Mouse (Mus musculus) forebrain, embryonic 10.5 days (tissue): Measurements from ENCODE around the gene Rcan2. TPM values are rescaled to one million over a fixed set of nuclear protein-coding genes. Genes with fewer than 3 reads are reported as not detected.
A peak's percentile ranks its signal among the peaks of the same experiment; 100 is the strongest.

Source experiments
- DNase-seq: peaks from one replicate; pipeline ENCODE4 v3.0.0-alpha.2; 2017; ENCODE audit warnings: low spot score; ENCODE audit errors: extremely low spot score
- H3K27ac ChIP-seq: fragments of 300-500 bp; sonication (generic); 2 replicates; pipeline ENCODE4 v1.5.1; 2016; ENCODE audit warnings: mild to moderate bottlenecking
- H3K27me3 ChIP-seq: fragments of 300-500 bp; sonication (generic); 2 replicates; pipeline ENCODE4 v1.6.1; 2016; ENCODE audit warnings: mild to moderate bottlenecking; ENCODE audit not compliant: poor library complexity, severe bottlenecking
- H3K36me3 ChIP-seq: fragments of 300-500 bp; sonication (generic); replicated peaks from 2 replicates; pipeline ENCODE4 v1.6.1; 2016; ENCODE audit warnings: mild to moderate bottlenecking, moderate library complexity
- H3K4me1 ChIP-seq: fragments of 300-500 bp; sonication (generic); 2 replicates; pipeline ENCODE4 v1.6.1; 2016
- H3K4me3 ChIP-seq: fragments of 300-500 bp; sonication (generic); 2 replicates; pipeline ENCODE4 v1.5.1; 2016; ENCODE audit warnings: mild to moderate bottlenecking, moderate library complexity
- H3K9me3 ChIP-seq: fragments of 300-500 bp; sonication (generic); 2 replicates; pipeline ENCODE4 v1.6.1; 2016; ENCODE audit warnings: mild to moderate bottlenecking, moderate library complexity
- WGBS: fragments of 180-500 bp; shearing (Covaris S2); methylation state at CpG from one replicate; pipeline ENCODE4 v1.1.7; 2016; 5-methylcytosine and 5-hydroxymethylcytosine counted together
- polyA plus RNA-seq: library from polyadenylated mRNA; unstranded; fragments of >200 nt; fragmentation: Nextera tagmentation; extraction: Ambion mirVana; gene quantifications from 2 replicates; pipeline ENCODE4 v1.2.1, GENCODE M21; 2016

Gene Rcan2
- polyA plus RNA-seq, 1 experiment from 2014 or later, result 6.4 TPM

GRCm38 (mm10) chr17:43840208-43840607 is 39.1 kb downstream of the Rcan2 start:
- DNase-seq, result no peak
- no peaks in the 10 kb centered on the region for H3K36me3 ChIP-seq
- no peaks in the 10 kb centered on the region for H3K27me3 ChIP-seq
- H3K4me3 ChIP-seq, result no peak overlapping the region
- no peak overlapping the region for H3K27ac ChIP-seq
- no peaks in the 10 kb centered on the region for H3K9me3 ChIP-seq
- 92% methylated on average over 9 of the region's 9 CpGs for WGBS
- no peaks in the 10 kb centered on the region for H3K4me1 ChIP-seq

GRCm38 (mm10) chr17:43846714-43847113 is 45.6 kb downstream of the Rcan2 start:
- no peaks in the 10 kb centered on the region for H3K4me1 ChIP-seq
- WGBS, result 91% methylated on average over 2 of the region's 2 CpGs
- no peaks in the 10 kb centered on the region for H3K27me3 ChIP-seq
- no peaks in the 10 kb centered on the region for H3K9me3 ChIP-seq
- H3K27ac ChIP-seq, result no peak overlapping the region
- H3K4me3 ChIP-seq, result no peak overlapping the region
- DNase-seq, result no peak
- H3K36me3 ChIP-seq, result no peaks in the 10 kb centered on the region

- H3K9me3 ChIP-seq, result no peaks in the 10 kb centered on the region
- H3K4me3 ChIP-seq, result no peak overlapping the region
- no peak overlapping the region for H3K27ac ChIP-seq
- DNase-seq, result no peak
- WGBS, result 82% methylated on average over 3 of the region's 3 CpGs
- no peaks in the 10 kb centered on the region for H3K27me3 ChIP-seq
- no peaks in the 10 kb centered on the region for H3K4me1 ChIP-seq
- no peaks in the 10 kb centered on the region for H3K36me3 ChIP-seq
Measured at GRCm38 (mm10) chr17:43848903-43849302, 47.8 kb downstream of the Rcan2 start.

GRCm38 (mm10) chr17:43855132-43855531 is 54.0 kb downstream of the Rcan2 start:
- Histone ChIP-seq H3K27ac (no peak overlapping the region), H3K4me1 (no peaks in the 10 kb centered on the region), H3K36me3 (no peaks in the 10 kb centered on the region), H3K9me3 (no peaks in the 10 kb centered on the region), H3K4me3 (no peak overlapping the region), H3K27me3 (no peaks in the 10 kb centered on the region)
- WGBS, result 87% methylated on average over 5 of the region's 5 CpGs
- DNase-seq, result no peak

- no peaks in the 10 kb centered on the region for H3K36me3 ChIP-seq
- no peaks in the 10 kb centered on the region for H3K9me3 ChIP-seq
- no peaks in the 10 kb centered on the region for H3K4me1 ChIP-seq
- H3K27me3 ChIP-seq, result no peaks in the 10 kb centered on the region
- 81% methylated on average over 4 of the region's 4 CpGs for WGBS
- no peak for DNase-seq
- no peak overlapping the region for H3K27ac ChIP-seq
- no peak overlapping the region for H3K4me3 ChIP-seq
Measured at GRCm38 (mm10) chr17:43856081-43856480, 54.9 kb downstream of the Rcan2 start.

- H3K27me3 ChIP-seq, result no peaks in the 10 kb centered on the region
- no peak overlapping the region for H3K4me3 ChIP-seq
- WGBS, result 87% methylated on average over 9 of the region's 9 CpGs
- H3K9me3 ChIP-seq, result no peaks in the 10 kb centered on the region
- H3K36me3 ChIP-seq, result no peaks in the 10 kb centered on the region
- H3K4me1 ChIP-seq, result no peaks in the 10 kb centered on the region
- DNase-seq, result no peak
- no peak overlapping the region for H3K27ac ChIP-seq
Measured at GRCm38 (mm10) chr17:43868808-43869207, 67.7 kb downstream of the Rcan2 start.

GRCm38 (mm10) chr17:43869677-43870076 is 68.5 kb downstream of the Rcan2 start:
- Histone ChIP-seq H3K4me1 (no peaks in the 10 kb centered on the region), H3K36me3 (no peaks in the 10 kb centered on the region), H3K9me3 (no peaks in the 10 kb centered on the region), H3K27ac (no peak overlapping the region), H3K4me3 (no peak overlapping the region), H3K27me3 (no peaks in the 10 kb centered on the region)
- peak; percentile 71 for DNase-seq
- WGBS, result 29% methylated on average over 5 of the region's 5 CpGs

- Histone ChIP-seq H3K4me3 (no peak overlapping the region), H3K9me3 (no peaks in the 10 kb centered on the region), H3K36me3 (no peaks in the 10 kb centered on the region), H3K27me3 (no peaks in the 10 kb centered on the region), H3K27ac (no peak overlapping the region), H3K4me1 (no peaks in the 10 kb centered on the region)
- DNase-seq, result no peak
- WGBS, result 94% methylated on average over 5 of the region's 5 CpGs
Measured at GRCm38 (mm10) chr17:43874417-43874816, 73.3 kb downstream of the Rcan2 start.

- DNase-seq, result no peak
- WGBS, result 73% methylated on average over 2 of the region's 2 CpGs
- Histone ChIP-seq H3K9me3 (no peaks in the 10 kb centered on the region), H3K36me3 (no peaks in the 10 kb centered on the region), H3K27ac (no peak overlapping the region), H3K4me1 (no peaks in the 10 kb centered on the region), H3K4me3 (no peak overlapping the region), H3K27me3 (no peaks in the 10 kb centered on the region)
Measured at GRCm38 (mm10) chr17:43877425-43877824, 76.3 kb downstream of the Rcan2 start.

GRCm38 (mm10) chr17:43883016-43883415 is 81.9 kb downstream of the Rcan2 start:
- Histone ChIP-seq H3K27me3 (no peaks in the 10 kb centered on the region), H3K27ac (no peak overlapping the region), H3K4me1 (no peaks in the 10 kb centered on the region), H3K4me3 (no peak overlapping the region), H3K36me3 (no peaks in the 10 kb centered on the region), H3K9me3 (no peaks in the 10 kb centered on the region)
- DNase-seq, result no peak
- 32% methylated on average over 1 of the region's 1 CpGs for WGBS

- Histone ChIP-seq H3K27ac (no peak overlapping the region), H3K27me3 (no peaks in the 10 kb centered on the region), H3K36me3 (no peaks in the 10 kb centered on the region), H3K4me3 (no peak overlapping the region), H3K4me1 (no peaks in the 10 kb centered on the region), H3K9me3 (no peaks in the 10 kb centered on the region)
- WGBS, result 91% methylated on average over 7 of the region's 7 CpGs
- no peak for DNase-seq
Measured at GRCm38 (mm10) chr17:43886262-43886661, 85.1 kb downstream of the Rcan2 start.

- Histone ChIP-seq H3K9me3 (no peaks in the 10 kb centered on the region), H3K4me1 (no peaks in the 10 kb centered on the region), H3K27me3 (no peaks in the 10 kb centered on the region), H3K4me3 (no peak overlapping the region), H3K36me3 (no peaks in the 10 kb centered on the region), H3K27ac (no peak overlapping the region)
- DNase-seq, result no peak
- WGBS, result 89% methylated on average over 7 of the region's 7 CpGs
Measured at GRCm38 (mm10) chr17:43887931-43888330, 86.8 kb downstream of the Rcan2 start.

GRCm38 (mm10) chr17:43897346-43897745 is 96.2 kb downstream of the Rcan2 start:
- Histone ChIP-seq H3K27me3 (no peaks in the 10 kb centered on the region), H3K36me3 (no peaks in the 10 kb centered on the region), H3K4me1 (no peaks in the 10 kb centered on the region), H3K27ac (no peak overlapping the region), H3K4me3 (no peak overlapping the region), H3K9me3 (no peaks in the 10 kb centered on the region)
- DNase-seq, result no peak
- 81% methylated on average over 4 of the region's 4 CpGs for WGBS

GRCm38 (mm10) chr17:43899405-43900092 is 98.4 kb downstream of the Rcan2 start:
- H3K27me3 ChIP-seq, result no peaks in the 10 kb centered on the region
- no peaks in the 10 kb centered on the region for H3K4me1 ChIP-seq
- H3K27ac ChIP-seq, result no peak overlapping the region
- no peak overlapping the region for H3K4me3 ChIP-seq
- H3K36me3 ChIP-seq, result no peaks in the 10 kb centered on the region
- no peak for DNase-seq
- WGBS, result 95% methylated on average over 4 of the region's 4 CpGs
- no peaks in the 10 kb centered on the region for H3K9me3 ChIP-seq
